Mouse (Mus musculus): Measurements from ENCODE around the gene Spaca7. TPM values are rescaled to one million over a fixed set of nuclear protein-coding genes. Genes with fewer than 3 reads are reported as not detected.

The Spaca7 gene
- polyA plus RNA-seq, 1 experiment from 2014 or later = not detected

DNA sequence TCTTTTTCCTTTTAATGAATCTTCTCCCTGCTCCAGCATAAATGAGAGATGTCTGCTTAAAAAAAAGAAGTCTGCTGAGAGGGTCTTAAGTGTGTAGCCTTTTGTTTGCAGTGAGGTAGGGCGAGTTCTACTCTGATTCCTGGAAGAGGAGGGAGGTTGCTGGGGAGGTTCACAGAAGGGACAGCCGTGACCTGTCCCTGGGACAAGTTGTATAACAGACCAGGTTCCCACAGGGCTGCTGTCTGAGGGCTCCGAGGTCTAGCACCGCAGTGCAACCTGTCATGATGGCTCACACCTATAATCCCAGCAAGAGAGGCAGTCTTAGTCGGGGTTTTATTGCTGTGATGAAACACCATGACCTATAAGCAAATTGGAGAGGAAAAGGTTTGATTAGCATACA is 24.1 kb upstream of the Spaca7 start:
- H3K27ac ChIP-seq (ENCODE audit: low read depth, low read length) = no peak overlapping the region
- no peaks in the 10 kb centered on the region for H3K9me3 ChIP-seq (ENCODE audit: control insufficient read depth, low read length)
- H3K4me2 ChIP-seq (ENCODE audit: low read length) = no peak overlapping the region
- no peak overlapping the region for H3K9ac ChIP-seq (ENCODE audit: low read depth, low read length)
- H3K36me3 ChIP-seq (ENCODE audit: control insufficient read depth, insufficient read depth, low read length) = no peaks in the 10 kb centered on the region
- 39% methylated on average over 5 of the region's 5 CpGs for WGBS
- ATAC-seq = no peak
- H3K4me1 ChIP-seq (ENCODE audit: control insufficient read depth, insufficient read depth, low read depth, low read length) = no peaks in the 10 kb centered on the region
- peaks cover 4% of the 10 kb centered on the region for H3K27me3 ChIP-seq (replicated peaks; ENCODE audit: control insufficient read depth, insufficient read depth, low read length)
- H3K4me3 ChIP-seq (ENCODE audit: low read length) = no peak overlapping the region

DNA sequence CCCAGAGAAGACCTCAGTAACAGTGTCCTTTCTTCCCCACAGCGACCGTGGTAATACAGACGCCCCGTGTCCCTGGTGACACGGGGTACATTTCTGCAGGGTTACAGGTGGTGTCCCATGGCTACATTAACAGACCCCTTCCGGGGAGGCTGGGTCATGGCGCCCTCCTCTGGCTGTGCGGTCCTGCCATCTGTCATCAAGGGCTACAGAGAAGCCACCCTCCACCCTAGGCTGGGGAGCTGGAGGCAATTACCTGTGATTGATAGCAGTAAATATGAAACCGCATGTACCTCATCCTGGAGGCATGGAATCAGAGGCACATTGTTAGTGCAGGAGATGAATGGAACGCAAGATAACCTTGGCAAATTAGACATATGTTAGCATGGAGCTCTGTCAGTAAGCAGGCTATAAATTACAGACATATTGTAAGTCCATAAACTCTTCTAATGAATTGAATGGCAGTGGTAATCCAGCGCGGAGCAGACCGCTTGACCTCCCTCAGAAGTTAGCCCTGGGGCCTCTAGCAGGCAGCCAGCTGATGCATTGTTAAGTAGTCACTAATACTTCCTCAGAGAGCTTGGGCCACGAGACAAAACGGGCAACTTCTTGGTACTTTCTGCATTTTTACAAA is 17.2 kb upstream of the Spaca7 start:
- no peak for ATAC-seq
- Histone ChIP-seq H3K27me3 (replicated peaks; ENCODE audit: control insufficient read depth, insufficient read depth, low read length) (peaks cover 13% of the 10 kb centered on the region), H3K4me3 (ENCODE audit: low read length) (no peak overlapping the region), H3K27ac (ENCODE audit: low read depth, low read length) (no peak overlapping the region), H3K9me3 (ENCODE audit: control insufficient read depth, low read length) (no peaks in the 10 kb centered on the region), H3K4me2 (ENCODE audit: low read length) (no peak overlapping the region), H3K36me3 (ENCODE audit: control insufficient read depth, insufficient read depth, low read length) (no peaks in the 10 kb centered on the region), H3K4me1 (ENCODE audit: control insufficient read depth, insufficient read depth, low read depth, low read length) (no peaks in the 10 kb centered on the region), H3K9ac (ENCODE audit: low read depth, low read length) (no peak overlapping the region)
- WGBS = 31% methylated on average over 15 of the region's 15 CpGs

DNA sequence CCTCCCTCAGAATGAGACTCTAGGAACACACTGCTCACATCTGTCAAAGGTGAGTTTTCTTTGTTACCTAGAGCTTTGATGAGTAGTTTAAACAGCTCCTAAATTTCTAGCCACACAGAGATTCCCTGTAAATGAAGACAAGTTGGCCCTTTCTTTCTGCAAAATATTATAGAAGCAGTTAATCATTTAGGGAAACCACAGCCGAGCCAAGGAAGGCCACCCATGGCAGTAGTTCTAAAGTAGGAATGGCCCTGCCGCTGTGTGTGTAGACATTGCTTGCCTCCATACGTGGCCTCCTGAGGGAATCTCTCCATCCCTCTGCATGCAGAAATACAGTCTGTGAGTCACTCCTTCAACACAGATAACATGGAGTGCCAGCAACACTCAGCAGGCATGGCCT is 14.0 kb upstream of the Spaca7 start:
- WGBS = 84% methylated on average over 3 of the region's 3 CpGs

DNA sequence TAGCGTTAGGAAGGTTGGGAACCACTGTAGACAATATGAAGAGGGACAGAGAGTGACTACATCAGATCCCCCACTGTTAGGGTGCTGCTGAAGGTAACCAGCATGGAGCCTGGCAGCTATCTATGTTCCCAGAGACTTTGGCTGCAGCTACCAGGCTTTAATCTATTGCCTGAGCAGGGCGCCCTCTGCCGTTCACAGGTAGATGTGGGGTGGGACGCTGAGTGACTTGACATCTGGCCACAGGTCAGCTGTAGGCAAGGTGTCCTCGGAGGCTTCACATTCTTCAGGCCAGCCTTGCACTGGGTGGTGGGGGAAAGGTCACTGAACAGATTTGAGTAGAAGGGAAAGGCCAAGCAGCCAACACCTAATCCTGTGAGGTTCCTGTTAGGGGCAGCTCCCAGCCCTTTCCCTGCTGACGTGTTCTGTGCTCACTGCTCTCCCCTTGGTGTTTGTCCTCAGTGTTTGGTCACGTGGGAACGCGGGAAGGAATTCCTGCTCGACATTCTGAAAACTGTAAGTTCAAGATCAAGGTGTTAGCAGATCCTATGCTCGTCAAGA is 11.3 kb upstream of the Spaca7 start:
- H3K9me3 ChIP-seq (ENCODE audit: control insufficient read depth, low read length) = no peaks in the 10 kb centered on the region
- no peaks in the 10 kb centered on the region for H3K4me1 ChIP-seq (ENCODE audit: control insufficient read depth, insufficient read depth, low read depth, low read length)
- no peaks in the 10 kb centered on the region for H3K36me3 ChIP-seq (ENCODE audit: control insufficient read depth, insufficient read depth, low read length)
- peaks cover 13% of the 10 kb centered on the region for H3K27me3 ChIP-seq (replicated peaks; ENCODE audit: control insufficient read depth, insufficient read depth, low read length)
- no peak overlapping the region for H3K9ac ChIP-seq (ENCODE audit: low read depth, low read length)
- H3K4me2 ChIP-seq (ENCODE audit: low read length) = no peak overlapping the region
- H3K27ac ChIP-seq (ENCODE audit: low read depth, low read length) = no peak overlapping the region
- no peak for ATAC-seq
- 17% methylated on average over 11 of the region's 11 CpGs for whole genome bisulfite sequencing
- no peak overlapping the region for H3K4me3 ChIP-seq (ENCODE audit: low read length)

More for the DNA sequence above, 14.0 kb upstream of the Spaca7 start:
- Histone ChIP-seq H3K36me3 (ENCODE audit: control insufficient read depth, insufficient read depth, low read length) (no peaks in the 10 kb centered on the region), H3K9me3 (ENCODE audit: control insufficient read depth, low read length) (no peaks in the 10 kb centered on the region), H3K27me3 (replicated peaks; ENCODE audit: control insufficient read depth, insufficient read depth, low read length) (peaks cover 18% of the 10 kb centered on the region), H3K27ac (ENCODE audit: low read depth, low read length) (no peak overlapping the region), H3K4me3 (ENCODE audit: low read length) (no peak overlapping the region), H3K4me1 (ENCODE audit: control insufficient read depth, insufficient read depth, low read depth, low read length) (no peaks in the 10 kb centered on the region), H3K9ac (ENCODE audit: low read depth, low read length) (no peak overlapping the region), H3K4me2 (ENCODE audit: low read length) (no peak overlapping the region)
- ATAC-seq = no peak

DNA sequence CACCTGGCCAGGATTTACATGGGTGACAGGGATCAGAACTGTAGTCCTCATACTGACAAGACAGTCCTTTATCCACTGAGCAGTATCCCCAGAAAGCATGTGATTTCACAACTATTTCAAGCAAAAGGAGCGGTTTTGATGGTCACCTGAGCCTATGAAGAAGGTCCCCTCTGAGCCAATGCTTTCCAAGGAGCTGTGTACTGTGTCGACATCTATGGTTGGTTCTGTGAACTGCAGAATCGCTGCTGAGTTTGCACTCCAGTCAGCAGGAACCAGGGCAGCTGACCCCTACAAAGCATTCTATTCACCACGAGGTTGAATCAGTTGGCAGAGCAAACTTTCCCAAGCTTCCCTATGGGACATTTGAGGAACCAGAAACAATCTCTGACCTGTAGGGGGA is 8.5 kb upstream of the Spaca7 start:
- Histone ChIP-seq H3K9ac (ENCODE audit: low read depth, low read length) (no peak overlapping the region), H3K27ac (ENCODE audit: low read depth, low read length) (no peak overlapping the region), H3K4me1 (ENCODE audit: control insufficient read depth, insufficient read depth, low read depth, low read length) (no peaks in the 10 kb centered on the region), H3K4me2 (ENCODE audit: low read length) (no peak overlapping the region), H3K9me3 (ENCODE audit: control insufficient read depth, low read length) (no peaks in the 10 kb centered on the region), H3K27me3 (replicated peaks; ENCODE audit: control insufficient read depth, insufficient read depth, low read length) (peaks cover 7% of the 10 kb centered on the region), H3K4me3 (ENCODE audit: low read length) (no peak overlapping the region), H3K36me3 (ENCODE audit: control insufficient read depth, insufficient read depth, low read length) (no peaks in the 10 kb centered on the region)
- peak; percentile 83 for ATAC-seq
- WGBS = 3% methylated on average over 4 of the region's 4 CpGs

DNA sequence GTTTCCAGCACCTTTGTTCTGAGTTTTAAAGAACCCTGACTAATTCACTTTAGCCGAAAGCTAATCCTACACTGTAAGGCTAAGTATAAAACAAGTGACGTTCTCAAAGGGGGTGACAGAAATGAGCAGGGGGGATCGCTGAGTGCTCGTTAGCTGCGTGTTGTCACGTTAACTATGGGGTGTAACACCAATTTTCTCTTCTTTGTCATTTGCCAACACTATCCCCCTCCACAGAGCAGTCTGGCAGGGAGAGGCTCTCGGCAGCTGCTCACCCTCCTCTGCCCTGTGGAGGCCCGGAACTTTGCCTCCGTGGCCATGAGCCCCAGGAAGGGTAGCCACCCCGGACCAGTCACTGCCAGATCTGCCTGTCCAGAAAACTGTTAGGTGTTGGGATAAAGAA is 7.3 kb upstream of the Spaca7 start:
- no peaks in the 10 kb centered on the region for H3K4me1 ChIP-seq (ENCODE audit: control insufficient read depth, insufficient read depth, low read depth, low read length)
- no peak overlapping the region for H3K27ac ChIP-seq (ENCODE audit: low read depth, low read length)
- no peak for ATAC-seq
- H3K4me3 ChIP-seq (ENCODE audit: low read length) = no peak overlapping the region
- no peaks in the 10 kb centered on the region for H3K9me3 ChIP-seq (ENCODE audit: control insufficient read depth, low read length)
- no peak overlapping the region for H3K4me2 ChIP-seq (ENCODE audit: low read length)
- peaks cover 6% of the 10 kb centered on the region for H3K27me3 ChIP-seq (replicated peaks; ENCODE audit: control insufficient read depth, insufficient read depth, low read length)
- no peak overlapping the region for H3K9ac ChIP-seq (ENCODE audit: low read depth, low read length)
- no peaks in the 10 kb centered on the region for H3K36me3 ChIP-seq (ENCODE audit: control insufficient read depth, insufficient read depth, low read length)
- WGBS = 59% methylated on average over 10 of the region's 10 CpGs

DNA sequence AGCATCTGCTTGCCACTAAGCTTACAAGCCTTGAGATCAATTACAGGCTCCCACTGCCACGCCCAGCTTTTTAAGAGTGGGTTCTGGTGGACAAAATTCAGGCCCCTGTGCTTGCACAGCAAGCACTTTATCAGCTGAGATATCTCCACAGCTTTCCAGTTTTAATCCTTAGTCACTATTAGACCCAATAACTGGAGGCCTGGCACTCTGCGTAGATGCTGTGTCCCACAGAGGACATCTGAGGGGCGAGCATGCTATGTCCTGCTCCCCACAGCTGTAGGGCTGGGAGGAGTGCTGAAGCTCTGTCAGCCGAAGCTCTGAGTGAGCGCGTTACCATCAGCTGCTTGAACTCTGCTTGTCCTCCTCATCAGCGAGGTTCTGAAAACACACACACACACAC is 6.3 kb upstream of the Spaca7 start:
- Histone ChIP-seq H3K4me3 (ENCODE audit: low read length) (no peak overlapping the region), H3K9ac (ENCODE audit: low read depth, low read length) (no peak overlapping the region), H3K27me3 (replicated peaks; ENCODE audit: control insufficient read depth, insufficient read depth, low read length) (peaks cover 2% of the 10 kb centered on the region), H3K4me1 (ENCODE audit: control insufficient read depth, insufficient read depth, low read depth, low read length) (no peaks in the 10 kb centered on the region), H3K36me3 (ENCODE audit: control insufficient read depth, insufficient read depth, low read length) (no peaks in the 10 kb centered on the region), H3K27ac (ENCODE audit: low read depth, low read length) (no peak overlapping the region), H3K9me3 (ENCODE audit: control insufficient read depth, low read length) (no peaks in the 10 kb centered on the region), H3K4me2 (ENCODE audit: low read length) (no peak overlapping the region)
- 63% methylated on average over 7 of the region's 7 CpGs for WGBS
- no peak for ATAC-seq

DNA sequence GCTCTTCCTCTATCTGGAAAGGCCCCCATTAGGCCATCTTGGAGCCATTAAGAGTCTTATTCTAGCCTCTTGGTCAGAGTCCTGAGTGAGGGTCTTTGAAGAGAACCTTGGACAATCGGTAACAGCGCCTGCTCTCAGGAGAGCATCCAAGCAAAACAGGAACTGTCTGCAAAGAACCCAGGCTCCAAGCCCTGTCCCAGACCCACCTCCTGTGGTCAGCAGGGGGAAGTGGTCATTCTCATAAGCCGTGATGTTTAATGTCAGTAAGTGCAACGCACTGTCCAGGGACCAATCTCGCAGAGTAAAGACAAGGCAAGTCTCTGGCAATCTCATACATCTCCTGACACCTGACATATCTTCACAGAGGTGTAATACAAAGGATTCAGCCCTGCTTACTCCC is 3.2 kb downstream of the Spaca7 start:
- no peak overlapping the region for H3K4me2 ChIP-seq (ENCODE audit: low read length)
- ATAC-seq = no peak
- H3K9me3 ChIP-seq (ENCODE audit: control insufficient read depth, low read length) = no peaks in the 10 kb centered on the region
- H3K9ac ChIP-seq (ENCODE audit: low read depth, low read length) = no peak overlapping the region
- WGBS = 71% methylated on average over 5 of the region's 5 CpGs
- no peak overlapping the region for H3K4me3 ChIP-seq (ENCODE audit: low read length)
- no peaks in the 10 kb centered on the region for H3K27me3 ChIP-seq (replicated peaks; ENCODE audit: control insufficient read depth, insufficient read depth, low read length)
- H3K27ac ChIP-seq (ENCODE audit: low read depth, low read length) = no peak overlapping the region
- no peaks in the 10 kb centered on the region for H3K4me1 ChIP-seq (ENCODE audit: control insufficient read depth, insufficient read depth, low read depth, low read length)
- no peaks in the 10 kb centered on the region for H3K36me3 ChIP-seq (ENCODE audit: control insufficient read depth, insufficient read depth, low read length)

DNA sequence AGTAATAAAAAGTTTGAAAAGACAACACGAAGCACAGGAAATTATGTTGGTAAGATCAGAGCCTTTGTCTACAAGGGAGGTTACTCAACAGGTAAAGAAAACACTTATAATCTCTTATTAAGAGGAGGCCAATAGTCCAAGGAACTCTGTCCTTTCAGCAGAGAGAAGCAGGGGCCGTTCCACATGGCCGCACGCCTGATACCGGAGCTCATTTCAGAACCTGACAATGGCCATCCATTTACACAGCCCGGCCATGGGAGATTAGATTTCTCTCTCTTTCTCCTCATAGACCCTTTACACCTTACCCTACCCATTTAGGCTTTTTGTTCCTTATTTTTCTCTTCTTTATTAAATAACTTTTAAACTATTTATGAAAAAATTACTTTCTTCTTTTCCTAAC is 3.9 kb downstream of the Spaca7 start:
- Histone ChIP-seq H3K4me2 (ENCODE audit: low read length) (no peak overlapping the region), H3K4me3 (ENCODE audit: low read length) (no peak overlapping the region), H3K27me3 (replicated peaks; ENCODE audit: control insufficient read depth, insufficient read depth, low read length) (no peaks in the 10 kb centered on the region), H3K4me1 (ENCODE audit: control insufficient read depth, insufficient read depth, low read depth, low read length) (no peaks in the 10 kb centered on the region), H3K36me3 (ENCODE audit: control insufficient read depth, insufficient read depth, low read length) (no peaks in the 10 kb centered on the region), H3K9me3 (ENCODE audit: control insufficient read depth, low read length) (no peaks in the 10 kb centered on the region), H3K27ac (ENCODE audit: low read depth, low read length) (no peak overlapping the region), H3K9ac (ENCODE audit: low read depth, low read length) (no peak overlapping the region)
- 47% methylated on average over 6 of the region's 6 CpGs for WGBS
- ATAC-seq = no peak
